Mouse (Mus musculus) lung, embryonic 16.5 days (tissue): ENCODE data around the gene Map7d1. TPM values are rescaled to one million over a fixed set of nuclear protein-coding genes. Genes with fewer than 3 reads are reported as not detected.

Experiments used
- ATAC-seq: fragments of 200-750 bp; cut with Nextera tagmentation; 2 replicates; pipeline ENCODE4 v1.8.0; 2017; ENCODE audit warnings: low read depth, mild to moderate bottlenecking, moderate library complexity
- H3K27ac ChIP-seq: fragments of 300-500 bp; sonication (generic); 2 replicates; pipeline ENCODE4 v1.5.1; 2014; ENCODE audit warnings: mild to moderate bottlenecking, control low read depth, low read length
- H3K27me3 ChIP-seq: fragments of 300-500 bp; sonication (generic); 2 replicates; pipeline ENCODE4 v1.6.1; 2014; ENCODE audit warnings: low read depth, low read length, mixed read lengths; ENCODE audit not compliant: control insufficient read depth, insufficient read depth
- H3K36me3 ChIP-seq: fragments of 300-500 bp; sonication (generic); 2 replicates; pipeline ENCODE4 v1.6.1; 2014; ENCODE audit warnings: low read length; ENCODE audit not compliant: control insufficient read depth, insufficient read depth
- H3K4me1 ChIP-seq: fragments of 300-500 bp; sonication (generic); replicated peaks from 2 replicates; pipeline ENCODE4 v1.6.1; 2014; ENCODE audit warnings: low read length, mixed read lengths; ENCODE audit not compliant: control insufficient read depth, insufficient read depth
- H3K4me2 ChIP-seq: fragments of 300-500 bp; sonication (generic); 2 replicates; pipeline ENCODE4 v1.6.1; 2014; ENCODE audit warnings: low read depth, low read length, control low read depth
- H3K4me3 ChIP-seq: fragments of 300-500 bp; sonication (generic); 2 replicates; pipeline ENCODE4 v1.5.1; 2014; ENCODE audit warnings: mild to moderate bottlenecking, low read length, control low read depth
- H3K9ac ChIP-seq: fragments of 300-500 bp; sonication (generic); 2 replicates; pipeline ENCODE4 v1.6.1; 2014; ENCODE audit warnings: low read length, control low read depth
- H3K9me3 ChIP-seq: fragments of 300-500 bp; sonication (generic); 2 replicates; pipeline ENCODE4 v1.6.1; 2016; ENCODE audit warnings: low read length; ENCODE audit not compliant: control insufficient read depth
- WGBS: fragments of 180-500 bp; shearing (Covaris S2); extraction: QIAGEN DNeasy Blood & Tissue Kit; methylation state at CpG from one replicate; pipeline ENCODE4 v1.1.7; 2014; 5-methylcytosine and 5-hydroxymethylcytosine counted together
- polyA plus RNA-seq: library from polyadenylated mRNA; unstranded; fragments of >200 nt; fragmentation: Nextera tagmentation; extraction: Ambion mirVana; gene quantifications from 2 replicates; pipeline ENCODE4 v1.2.1, GENCODE M21; 2015

The Map7d1 gene
- polyA plus RNA-seq, 1 experiment from 2014 or later = 26.9 TPM

DNA sequence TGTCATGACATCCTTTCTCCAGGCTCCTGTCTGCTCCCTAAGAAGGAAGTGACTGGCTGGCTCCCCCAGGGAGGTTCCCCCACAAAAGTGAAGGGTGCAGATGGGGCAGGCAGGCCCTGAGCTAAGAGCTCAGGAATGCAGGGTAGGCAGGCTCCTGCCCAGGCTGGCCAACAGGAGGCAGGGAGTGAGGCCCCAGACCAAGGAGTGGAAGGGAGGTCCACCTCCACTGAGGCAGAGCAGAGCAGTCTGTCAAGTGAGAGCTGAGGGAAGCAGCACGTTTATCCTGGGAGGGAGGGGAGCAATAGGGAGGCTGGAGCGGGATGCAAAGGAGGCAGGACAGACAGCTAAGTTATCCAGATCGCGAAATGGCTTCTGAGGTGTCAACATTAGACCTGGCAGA, 5.5 kb downstream of the Map7d1 start:
- no peak overlapping the region for H3K4me2 ChIP-seq

DNA sequence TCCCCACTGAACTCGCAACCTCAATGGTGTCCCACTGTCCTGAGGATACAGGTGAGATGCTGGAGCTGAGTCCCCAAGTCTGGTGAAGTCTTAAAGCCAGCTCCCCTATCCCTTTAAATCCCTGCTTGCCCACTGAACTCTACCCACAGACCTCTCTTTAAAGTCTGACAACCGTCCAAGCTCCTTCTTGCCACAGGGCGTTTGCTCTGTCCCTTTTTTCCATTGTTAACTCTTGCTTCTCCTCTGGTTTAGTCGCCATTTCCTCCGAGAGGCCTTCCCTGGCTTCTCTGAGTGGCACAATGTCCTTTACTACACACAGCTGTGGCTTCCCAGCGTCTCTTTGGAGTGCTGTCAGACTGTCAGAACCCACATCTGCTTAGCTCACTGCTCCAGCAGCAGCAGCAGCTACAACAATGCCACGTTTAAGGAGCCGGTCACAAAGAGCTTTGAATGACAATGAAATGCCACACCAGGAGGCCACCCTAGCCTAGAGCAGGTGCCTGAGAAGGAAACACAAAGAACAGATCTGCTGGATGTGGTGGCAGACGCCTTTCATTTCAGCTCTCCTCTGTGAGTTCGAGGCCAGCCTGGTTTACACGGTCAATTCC, 7.8 kb downstream of the Map7d1 start:
- peaks cover 20% of the 10 kb centered on the region for H3K4me1 ChIP-seq
- H3K36me3 ChIP-seq = no peaks in the 10 kb centered on the region
- H3K9me3 ChIP-seq = no peaks in the 10 kb centered on the region
- H3K4me2 ChIP-seq = no peak overlapping the region
- H3K27me3 ChIP-seq = no peaks in the 10 kb centered on the region
- 38% methylated on average over 11 of the region's 11 CpGs for WGBS
- H3K9ac ChIP-seq = no peak overlapping the region
- H3K27ac ChIP-seq = no peak overlapping the region
- no peak overlapping the region for H3K4me3 ChIP-seq
- no peak for ATAC-seq

More for the DNA sequence above, 5.5 kb downstream of the Map7d1 start:
- H3K9me3 ChIP-seq = no peaks in the 10 kb centered on the region
- no peak for ATAC-seq
- no peak overlapping the region for H3K4me3 ChIP-seq
- H3K36me3 ChIP-seq = no peaks in the 10 kb centered on the region
- WGBS = 42% methylated on average over 4 of the region's 4 CpGs
- no peak overlapping the region for H3K9ac ChIP-seq
- no peak overlapping the region for H3K27ac ChIP-seq
- no peaks in the 10 kb centered on the region for H3K27me3 ChIP-seq
- H3K4me1 ChIP-seq = peaks cover 34% of the 10 kb centered on the region

DNA sequence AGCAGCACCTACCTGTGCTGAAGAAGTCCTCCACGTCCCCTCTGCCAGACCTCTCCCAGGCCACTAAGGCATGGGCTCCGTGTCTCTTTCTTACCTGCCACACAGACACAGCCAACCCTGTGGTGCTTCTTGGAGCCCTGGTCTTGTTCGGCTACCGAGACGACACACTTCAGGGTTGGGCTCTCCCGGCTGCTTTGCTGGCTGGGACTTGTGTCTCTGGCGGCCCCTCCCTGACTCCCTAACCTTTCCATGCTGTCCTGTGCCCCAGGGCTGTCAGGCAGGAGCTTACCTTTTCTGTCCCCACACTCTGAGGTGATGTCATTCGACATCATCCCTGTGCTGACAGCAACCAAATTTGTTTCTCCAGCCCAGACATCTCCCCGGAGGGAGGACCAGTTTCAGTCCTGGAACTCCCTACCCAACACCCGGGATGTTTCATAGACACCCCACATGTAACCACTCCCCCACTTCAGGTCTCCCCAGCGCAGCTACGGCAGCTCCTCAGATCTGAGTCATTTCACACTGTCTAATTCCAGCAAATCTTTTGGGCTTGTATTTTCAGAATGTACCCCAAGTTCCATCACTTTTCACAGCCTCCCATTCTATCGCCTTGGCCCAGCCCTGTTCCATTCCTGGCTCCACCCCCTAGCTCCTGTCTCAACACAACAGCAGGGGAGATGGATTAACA, 9.8 kb downstream of the Map7d1 start:
- H3K9me3 ChIP-seq = no peaks in the 10 kb centered on the region
- H3K9ac ChIP-seq = no peak overlapping the region
- H3K27me3 ChIP-seq = no peaks in the 10 kb centered on the region
- peaks cover 7% of the 10 kb centered on the region for H3K36me3 ChIP-seq
- no peak overlapping the region for H3K4me3 ChIP-seq
- H3K4me1 ChIP-seq = peaks cover 6% of the 10 kb centered on the region
- 72% methylated on average over 13 of the region's 13 CpGs for WGBS
- no peak overlapping the region for H3K4me2 ChIP-seq
- H3K27ac ChIP-seq = no peak overlapping the region
- ATAC-seq = no peak

GRCm38 (mm10) chr4:126242510-126242909, 13.6 kb downstream of the Map7d1 start:
- H3K27ac ChIP-seq = no peak overlapping the region
- ATAC-seq = no peak
- H3K4me1 ChIP-seq = no peaks in the 10 kb centered on the region
- H3K36me3 ChIP-seq = peaks cover 26% of the 10 kb centered on the region
- H3K9me3 ChIP-seq = no peaks in the 10 kb centered on the region
- H3K27me3 ChIP-seq = no peaks in the 10 kb centered on the region
- WGBS = 84% methylated on average over 6 of the region's 6 CpGs
- H3K9ac ChIP-seq = no peak overlapping the region
- no peak overlapping the region for H3K4me3 ChIP-seq
- H3K4me2 ChIP-seq = no peak overlapping the region

GRCm38 (mm10) chr4:126241956-126242355, 14.2 kb downstream of the Map7d1 start:
- no peak for ATAC-seq
- Histone ChIP-seq H3K4me3 (no peak overlapping the region), H3K4me1 (no peaks in the 10 kb centered on the region), H3K36me3 (peaks cover 27% of the 10 kb centered on the region), H3K27ac (no peak overlapping the region), H3K27me3 (no peaks in the 10 kb centered on the region), H3K9me3 (no peaks in the 10 kb centered on the region), H3K9ac (no peak overlapping the region), H3K4me2 (no peak overlapping the region)
- 41% methylated on average over 9 of the region's 9 CpGs for WGBS

DNA sequence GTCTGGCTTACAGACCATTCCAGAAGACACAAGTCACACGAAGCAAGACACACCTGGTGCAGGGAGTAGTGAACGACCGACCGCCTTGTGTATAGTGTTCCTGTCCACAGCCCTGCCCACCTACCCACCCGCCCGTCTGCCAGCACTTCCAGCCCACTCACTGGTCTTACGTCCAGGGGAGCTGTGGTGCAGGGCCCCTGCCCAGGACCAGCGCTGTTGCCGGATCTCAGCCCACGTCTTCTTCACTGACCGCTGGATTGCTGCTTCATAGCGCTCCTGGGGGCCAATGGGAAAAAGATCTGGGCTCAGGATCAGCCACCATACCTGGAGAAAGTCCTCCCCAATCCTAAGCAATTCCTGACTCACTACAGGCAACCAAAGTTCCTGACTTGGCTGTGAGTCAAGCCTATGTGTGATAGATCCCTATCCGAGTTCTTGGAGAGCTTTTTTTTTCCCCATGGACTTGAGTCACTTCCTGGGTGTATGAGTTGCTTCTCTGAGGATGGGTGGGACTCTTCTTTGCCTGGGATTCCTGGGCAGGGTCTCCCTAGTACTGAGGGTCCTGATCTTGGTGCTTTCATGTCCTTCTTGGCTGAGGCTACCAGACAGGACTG, 16.2 kb downstream of the Map7d1 start:
- no peak overlapping the region for H3K4me2 ChIP-seq

DNA sequence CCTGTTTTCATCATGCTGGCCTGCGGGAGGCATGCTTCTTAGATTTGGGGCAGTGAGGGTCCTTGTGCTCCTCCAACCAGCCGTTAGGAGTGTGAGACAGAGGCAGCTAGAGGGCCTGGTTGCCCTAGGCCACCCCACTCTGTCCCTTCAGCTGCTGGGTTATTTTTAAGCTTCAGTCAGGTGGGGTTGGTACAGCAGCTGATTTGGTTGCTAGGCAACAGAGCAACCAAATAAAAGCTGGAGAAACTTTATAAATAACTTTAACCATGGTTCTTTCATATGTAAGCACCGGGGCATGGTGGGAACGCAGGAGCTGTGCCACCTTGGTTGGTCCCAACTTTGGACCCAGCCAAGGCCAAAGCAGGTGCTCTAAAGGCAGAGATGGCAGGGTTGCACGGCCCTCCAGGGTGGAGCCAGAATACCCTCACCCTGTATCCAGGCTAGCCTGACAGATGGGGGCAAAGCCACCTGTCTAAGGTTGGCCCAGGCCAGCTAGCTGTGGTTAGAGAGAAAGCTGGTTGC, 18.4 kb downstream of the Map7d1 start:
- WGBS = 69% methylated on average over 5 of the region's 5 CpGs
- no peak overlapping the region for H3K27ac ChIP-seq
- H3K4me3 ChIP-seq = no peak overlapping the region
- peaks cover 3% of the 10 kb centered on the region; the same call in 1 of the 2 replicates for H3K4me1 ChIP-seq
- H3K9ac ChIP-seq = no peak overlapping the region
- H3K27me3 ChIP-seq = no peaks in the 10 kb centered on the region
- no peak overlapping the region for H3K4me2 ChIP-seq
- peaks cover 63% of the 10 kb centered on the region for H3K36me3 ChIP-seq
- no peaks in the 10 kb centered on the region for H3K9me3 ChIP-seq
- ATAC-seq = no peak

More for the DNA sequence above, 16.2 kb downstream of the Map7d1 start:
- Histone ChIP-seq H3K36me3 (peaks cover 44% of the 10 kb centered on the region), H3K27me3 (no peaks in the 10 kb centered on the region), H3K4me3 (no peak overlapping the region), H3K9ac (no peak overlapping the region), H3K4me1 (0 out of 2 replicates have a peak, but pooled peaks cover under 1% of the 10 kb centered on the region), H3K9me3 (no peaks in the 10 kb centered on the region), H3K27ac (no peak overlapping the region)
- 87% methylated on average over 13 of the region's 13 CpGs for WGBS
- no peak for ATAC-seq

GRCm38 (mm10) chr4:126236467-126237280, 19.5 kb downstream of the Map7d1 start:
- Histone ChIP-seq H3K4me1 (peaks cover 3% of the 10 kb centered on the region; the same call in 1 of the 2 replicates), H3K4me3 (peak overlapping the region; percentile 28), H3K4me2 (peak overlapping the region; percentile 57), H3K9ac (0 out of 2 replicates have a peak overlapping the region, but pooled peaks have one; percentile 27), H3K27me3 (no peaks in the 10 kb centered on the region), H3K9me3 (no peaks in the 10 kb centered on the region), H3K27ac (no peak overlapping the region), H3K36me3 (peaks cover 67% of the 10 kb centered on the region)
- ATAC-seq = peak; percentile 56; the same call in 1 of the 2 replicates
- 47% methylated on average over 62 of the region's 63 CpGs for WGBS
